Mouse (Mus musculus) small intestine, adult 2 months (tissue): Measurements from ENCODE around the gene Erich4.

Experiments used
- CTCF ChIP-seq: fragments of 200-500 bp; IDR thresholded peaks from 2 replicates; pipeline ENCODE4 v1.5.1; 2012; ENCODE audit warnings: low read depth, mild to moderate bottlenecking, control low read depth, inconsistent platforms, low read length, moderate library complexity, mixed read lengths; ENCODE audit not compliant: insufficient replicate concordance, insufficient read length; ENCODE audit errors: extremely low read depth
- POLR2A ChIP-seq: fragments of 200-500 bp; IDR thresholded peaks from 2 replicates; pipeline ENCODE4 v1.6.1; 2012; ENCODE audit warnings: low read depth, mild to moderate bottlenecking, control low read depth, inconsistent platforms, low read length, moderate library complexity

- no peak for TF ChIP-seq CTCF
- TF ChIP-seq POLR2A = no peak
These were observed 29.4 kb upstream of the Erich4 start for GRCm38 (mm10) chr7:25645074-25645473.
